Mouse (Mus musculus): ENCODE results near the gene Aox3. TPM values are rescaled to one million over a fixed set of nuclear protein-coding genes. Genes with fewer than 3 reads are reported as not detected.

Aox3 gene
- polyA plus RNA-seq (2014; fragmentation: Illumina TruSeq; extraction: RNeasy Lipid Tissue Mini Kit (QIAGEN cat#74804); ENCODE audit: low read depth, low replicate concordance), result 198 TPM

DNA sequence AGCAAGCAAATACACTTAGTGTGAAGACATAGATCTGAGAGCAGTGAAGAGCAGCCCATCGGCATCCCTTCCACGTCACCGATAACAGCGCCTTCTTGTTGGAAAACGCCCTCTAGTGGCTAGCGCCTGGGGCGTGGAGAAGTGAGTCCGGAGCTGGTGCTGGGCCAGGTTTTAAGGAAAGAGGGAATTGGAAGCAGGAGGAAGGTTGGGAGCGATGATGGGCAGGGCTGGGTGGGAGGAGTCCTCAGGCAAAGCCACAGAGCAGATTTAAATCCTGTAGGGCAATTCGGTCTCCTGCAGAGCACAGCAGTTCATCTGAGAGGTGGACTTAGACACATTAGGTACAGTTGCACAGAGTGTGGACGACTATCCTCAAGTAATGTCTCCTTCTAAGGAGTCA, at the start of gene Aox3:
Gene Aox3, plus strand, starts transcription at position 251 of the 400 bp plus-strand sequence.

DNA sequence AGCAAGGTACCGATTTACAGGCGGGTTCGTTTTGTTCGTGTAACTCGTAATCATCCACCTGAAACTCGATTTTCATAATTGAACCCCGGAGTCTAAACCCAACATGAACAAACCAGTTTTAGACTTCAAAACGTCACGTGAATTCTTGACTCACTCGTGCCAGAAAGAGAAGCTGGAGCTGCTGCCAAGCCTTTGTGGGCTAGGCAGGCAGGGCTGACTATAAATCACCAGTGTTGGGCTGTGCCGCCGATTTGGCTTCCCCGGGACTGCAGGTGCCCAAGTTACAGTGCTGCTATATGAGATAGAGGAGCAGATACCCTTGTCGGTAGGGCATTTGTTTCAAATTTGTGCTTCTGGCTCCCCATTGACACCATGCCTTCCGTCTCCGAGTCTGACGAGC, 97.3 kb downstream of the Aox3 start, which contains the start of gene Aox4:
Gene Aox4, plus strand, starts transcription at position 195 of the 400 bp plus-strand sequence.

Other genes starting within 250 kb of the Aox3 start
- 0.16 TPM for gene Sgo2a, start 117.2 kb upstream of the Aox3 start, polyA plus RNA-seq (2014; fragmentation: Illumina TruSeq; extraction: RNeasy Lipid Tissue Mini Kit (QIAGEN cat#74804); ENCODE audit: low read depth, low replicate concordance)
- gene Kctd18, start 94.2 kb upstream of the Aox3 start, polyA plus RNA-seq (2014; fragmentation: Illumina TruSeq; extraction: RNeasy Lipid Tissue Mini Kit (QIAGEN cat#74804); ENCODE audit: low read depth, low replicate concordance), result 8.1 TPM
- gene Aox1, start 83.2 kb upstream of the Aox3 start, polyA plus RNA-seq (2014; fragmentation: Illumina TruSeq; extraction: RNeasy Lipid Tissue Mini Kit (QIAGEN cat#74804); ENCODE audit: low read depth, low replicate concordance), result 24.3 TPM
- gene Aox4, start 97.3 kb downstream of the Aox3 start, polyA plus RNA-seq (2014; fragmentation: Illumina TruSeq; extraction: RNeasy Lipid Tissue Mini Kit (QIAGEN cat#74804); ENCODE audit: low read depth, low replicate concordance), result not detected
- 0.08 TPM for gene Aox2, start 165.2 kb downstream of the Aox3 start, polyA plus RNA-seq (2014; fragmentation: Illumina TruSeq; extraction: RNeasy Lipid Tissue Mini Kit (QIAGEN cat#74804); ENCODE audit: low read depth, low replicate concordance)